Mouse (Mus musculus) layer of hippocampus, adult 18-20 months (tissue): Measurements from ENCODE around the gene Ddb1. TPM values are rescaled to one million over a fixed set of nuclear protein-coding genes. Genes with fewer than 3 reads are reported as not detected.
"Not testable (repeated sequence)": the region's sequence is repeated elsewhere in the genome, so short reads cannot be mapped to it uniquely, and the experiment has no call there.

Source experiments
- DNase-seq, 2 experiments: peaks; one replicate each; pipeline ENCODE4 v3.0.0; 2022; ENCODE audit warnings: low spot score in 2 of 2
- long read RNA-seq: library from polyadenylated mRNA; stranded (forward); transcript quantifications from one replicate; pipeline ENCODE4 v2.0.0, GENCODE M21; 2021
- total RNA-seq, 2 experiments: library from RNA; stranded (reverse); gene quantifications; 2 replicates each; pipeline ENCODE4 v1.2.3; 2021

Ddb1 gene
- 100 to 1,000 TPM; 193 to 196 TPM for total RNA-seq
- long read RNA-seq, full-length matches to known transcripts = 268 of 321 reads
- long read RNA-seq, partial matches to known transcripts = 32 of 321 reads
- long read RNA-seq, other reads (novel, unspliced or antisense) = 21 of 321 reads

DNA sequence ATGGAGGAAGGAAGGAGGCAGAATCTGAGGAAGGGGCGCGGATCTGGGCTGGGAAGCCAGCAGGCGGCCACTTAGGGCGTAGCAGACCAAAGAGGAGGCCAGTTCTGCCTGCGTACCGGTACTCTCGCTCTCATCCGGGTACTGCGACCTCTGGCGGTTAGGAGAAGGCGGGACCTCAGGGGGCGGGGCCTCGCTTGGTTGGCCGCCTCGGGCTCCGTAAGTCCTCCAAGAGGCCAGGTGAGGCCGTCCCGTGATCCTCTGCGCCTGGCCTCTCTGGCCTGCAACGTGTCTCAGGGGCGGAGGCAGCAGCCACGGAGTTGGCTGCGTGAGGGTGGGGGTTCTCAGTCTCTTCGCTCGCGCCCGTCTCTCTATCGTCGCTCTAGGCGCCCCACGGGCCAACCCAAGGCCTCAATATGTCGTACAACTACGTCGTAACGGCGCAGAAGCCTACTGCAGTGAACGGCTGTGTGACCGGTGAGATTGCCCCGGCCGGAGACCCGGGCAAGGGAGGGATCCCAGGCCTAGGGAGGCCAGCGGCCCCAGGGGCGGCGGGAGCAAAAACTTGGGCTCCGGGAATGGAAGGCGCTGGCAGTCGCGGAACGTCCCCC is at the start of gene Ddb1, which contains the start of gene Tkfc:
Gene Ddb1 (plus strand): TSS at position 35 of the 608 bp plus-strand sequence.
Gene Tkfc (minus strand): TSS at position 362 of the 608 bp plus-strand sequence.
- DNase-seq = peak; percentile 98 to 99

DNA sequence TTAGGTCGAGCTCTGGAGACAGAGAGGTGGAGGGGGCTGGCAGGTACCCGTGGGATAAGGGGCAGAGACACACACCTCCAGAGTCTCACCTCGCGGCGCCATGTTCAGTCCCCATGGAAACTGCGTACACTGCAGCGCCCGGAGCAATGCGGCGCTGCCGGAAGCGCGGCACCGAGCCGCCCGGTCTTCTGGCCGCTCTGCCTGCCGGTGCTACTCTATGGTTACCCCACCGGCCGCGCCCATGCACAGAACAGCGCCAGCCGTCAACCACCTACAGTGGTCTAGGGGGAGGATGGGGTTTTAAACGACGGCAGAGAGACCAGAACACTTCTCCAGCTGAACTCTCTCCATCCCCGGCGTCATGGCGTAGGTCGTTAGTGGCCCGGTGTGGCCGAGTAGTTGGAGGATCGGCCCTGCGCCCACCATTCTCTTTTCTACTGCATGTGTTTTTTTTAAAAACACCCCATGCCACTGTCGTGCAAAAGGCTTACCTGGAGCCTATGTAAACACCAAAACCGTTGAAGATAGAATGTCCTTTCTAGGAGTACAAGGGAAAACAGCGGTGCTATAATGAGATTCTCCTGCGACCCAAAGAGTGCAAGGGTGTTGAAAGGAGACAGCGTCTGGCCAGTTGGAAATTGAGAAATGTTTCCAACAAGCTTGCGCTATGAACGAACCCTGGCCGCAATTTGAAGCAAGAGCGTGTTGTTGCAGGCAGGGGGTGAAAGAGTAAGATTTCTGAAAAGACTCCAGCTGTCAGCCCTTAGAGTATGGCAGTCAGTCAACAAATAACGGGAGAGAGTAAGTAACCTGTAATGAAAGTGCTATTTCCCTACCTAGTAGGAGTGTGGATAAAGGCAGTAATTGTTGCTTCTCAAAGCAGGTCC is 49.3 kb upstream of the Ddb1 start, which contains the start of gene Tmem216:
Gene Tmem216 (minus strand): TSS at position 615 of the 887 bp plus-strand sequence.
- DNase-seq = peak; percentile 79 to 88

DNA sequence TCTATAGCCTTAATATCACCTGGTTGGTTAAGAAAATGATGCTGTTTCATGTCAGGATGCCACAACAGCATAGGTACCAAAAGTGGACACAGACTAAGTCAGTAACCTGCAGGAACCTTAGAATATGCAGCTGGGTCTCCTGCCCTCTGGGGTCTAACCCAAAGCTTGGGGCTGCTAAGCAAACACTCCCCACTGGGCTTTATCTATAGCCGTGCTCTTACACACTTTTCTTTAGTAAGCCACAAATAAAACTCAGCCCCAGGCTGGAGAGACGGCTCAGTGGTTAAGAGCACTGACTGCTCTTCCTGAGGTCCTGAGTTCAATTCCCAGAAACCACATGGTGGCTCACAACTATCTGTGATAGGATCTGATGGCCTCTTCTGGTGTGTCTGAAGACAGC is 48.1 kb upstream of the Ddb1 start:
- no peak for DNase-seq

DNA sequence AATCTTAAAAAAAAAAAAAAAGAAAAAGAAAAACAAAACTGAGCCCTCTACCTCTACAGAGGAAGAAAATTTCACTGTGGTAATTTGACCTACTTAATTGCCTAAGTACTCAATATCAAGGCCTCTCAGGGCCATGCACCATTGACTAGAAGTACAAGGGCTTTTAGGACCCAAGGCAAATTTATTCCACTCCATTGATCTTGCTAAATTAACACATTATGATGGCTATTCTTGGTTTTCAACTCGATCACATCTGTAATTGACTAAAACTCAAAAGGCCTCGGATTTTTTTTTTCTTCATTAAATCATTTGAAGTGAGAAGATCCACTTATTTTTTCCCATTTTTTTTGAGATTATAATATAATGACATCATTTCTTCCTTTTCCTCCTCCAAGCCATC is 47.7 kb upstream of the Ddb1 start:
- DNase-seq = no peak

DNA sequence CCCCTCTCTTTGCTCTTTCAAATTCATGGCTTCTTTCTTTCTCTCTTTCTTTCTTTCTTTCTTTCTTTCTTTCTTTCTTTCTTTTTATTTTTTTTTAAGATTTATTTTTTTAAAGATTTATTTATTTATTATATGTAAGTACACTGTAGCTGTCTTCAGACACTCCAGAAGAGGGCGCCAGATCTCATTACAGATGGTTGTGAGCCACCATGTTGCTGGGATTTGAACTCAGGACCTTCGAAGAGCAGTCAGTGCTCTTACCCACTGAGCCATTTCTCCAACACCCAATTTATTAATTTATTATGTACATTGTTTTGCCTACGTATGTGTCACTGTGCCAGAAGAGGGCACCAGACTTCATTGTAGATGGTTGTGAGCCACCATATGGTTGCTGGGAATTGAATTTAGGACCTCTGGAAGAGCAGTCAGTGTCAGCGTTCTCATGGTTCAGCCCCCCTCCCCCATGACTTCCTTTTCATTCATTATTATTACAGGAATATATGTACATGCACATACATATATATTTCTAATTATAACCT is 47.2 kb upstream of the Ddb1 start:
- DNase-seq = not testable (repeated sequence)

DNA sequence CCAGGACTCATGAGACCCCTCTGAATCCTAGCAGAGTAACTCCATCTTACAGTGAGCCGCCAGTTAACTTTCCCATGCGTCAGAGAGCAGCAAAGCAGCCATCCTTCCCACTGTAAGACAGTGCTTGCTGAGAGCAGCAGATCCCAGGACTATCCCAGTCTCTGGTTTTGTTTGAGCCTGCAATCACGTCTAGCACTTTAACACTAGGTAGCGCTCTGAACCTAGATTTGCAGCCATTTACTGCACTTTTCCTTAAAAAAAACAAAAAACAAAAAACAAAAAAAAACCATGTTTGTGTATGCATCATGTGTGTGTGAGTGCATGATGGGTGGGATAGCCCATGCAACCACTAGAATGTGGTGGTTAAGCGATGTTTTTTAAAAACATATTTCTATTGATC is 45.0 kb upstream of the Ddb1 start:
- no peak for DNase-seq

DNA sequence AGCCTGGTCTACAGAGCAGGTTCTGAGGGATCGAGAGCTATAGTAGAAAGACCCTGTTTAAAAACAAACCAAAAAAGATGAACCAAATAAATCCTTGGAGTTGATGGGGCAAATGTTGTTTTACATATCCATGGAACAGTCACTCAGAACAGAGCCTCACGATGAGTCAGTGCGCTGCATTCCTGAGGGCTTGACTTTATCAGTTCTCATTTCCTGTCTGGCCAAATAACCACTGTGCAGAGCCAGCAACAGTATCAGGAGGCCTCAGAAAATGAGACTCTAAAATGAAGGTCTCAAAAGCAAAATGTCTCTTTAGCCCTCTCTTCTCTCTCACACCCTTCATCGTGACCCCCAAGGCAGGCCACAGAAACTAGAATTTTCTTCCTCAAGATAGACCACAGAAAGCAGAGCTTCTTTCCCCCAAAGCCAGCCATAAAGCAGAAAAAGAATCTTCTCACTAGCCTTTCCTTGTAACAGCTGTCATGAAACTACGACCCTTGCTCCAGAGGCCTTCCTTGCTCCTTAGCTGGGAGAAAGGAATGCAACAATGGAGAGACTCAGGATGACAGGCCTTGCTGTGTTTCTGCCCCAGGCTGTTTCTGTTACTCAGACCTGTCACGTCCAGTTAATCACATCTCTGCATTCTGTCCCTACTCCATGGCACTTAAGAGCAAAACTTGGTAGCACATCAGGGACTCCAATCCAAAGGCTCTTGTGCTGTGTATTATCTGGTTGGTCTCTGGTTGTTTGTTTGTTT is 43.4 kb upstream of the Ddb1 start:
- no peak for DNase-seq

DNA sequence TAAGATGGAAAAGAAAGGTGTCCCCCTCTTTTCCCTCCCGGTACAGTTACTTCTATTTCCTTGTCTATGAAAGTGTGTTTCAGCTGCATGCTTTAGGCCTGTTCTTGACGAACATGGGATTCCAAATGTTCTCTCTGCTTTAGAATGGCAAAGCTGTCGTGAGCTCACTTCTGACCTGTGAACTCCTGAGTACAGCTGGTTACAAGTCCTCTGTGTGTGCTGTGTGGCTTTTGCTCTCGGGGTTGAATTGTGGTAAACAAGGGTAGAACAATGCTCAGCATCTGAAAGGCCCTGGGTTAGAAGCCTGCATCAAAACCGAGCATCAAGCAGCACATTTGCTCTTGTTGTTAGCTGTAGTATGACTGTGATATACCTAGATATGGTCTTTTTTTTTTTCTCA is 42.8 kb upstream of the Ddb1 start:
- DNase-seq = no peak

DNA sequence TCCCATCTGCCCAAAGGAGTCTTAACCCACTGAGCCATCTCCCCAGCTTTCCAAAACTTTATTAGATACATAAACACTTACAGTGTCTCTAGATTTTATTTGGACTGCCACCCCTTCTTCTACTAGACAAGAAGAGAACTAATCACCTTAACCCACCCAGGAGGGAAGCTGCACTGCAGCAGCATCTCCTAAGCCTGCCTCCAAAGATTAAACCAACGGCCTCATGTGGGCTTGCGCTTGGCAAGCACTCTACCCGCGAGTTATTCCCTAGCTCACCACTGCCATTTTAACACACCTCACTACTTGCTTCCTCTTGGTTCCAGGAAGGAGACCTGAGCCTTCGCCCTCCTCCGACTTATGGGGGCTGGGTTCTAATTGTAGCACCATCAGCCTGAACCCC is 40.8 kb upstream of the Ddb1 start:
- no peak for DNase-seq

DNA sequence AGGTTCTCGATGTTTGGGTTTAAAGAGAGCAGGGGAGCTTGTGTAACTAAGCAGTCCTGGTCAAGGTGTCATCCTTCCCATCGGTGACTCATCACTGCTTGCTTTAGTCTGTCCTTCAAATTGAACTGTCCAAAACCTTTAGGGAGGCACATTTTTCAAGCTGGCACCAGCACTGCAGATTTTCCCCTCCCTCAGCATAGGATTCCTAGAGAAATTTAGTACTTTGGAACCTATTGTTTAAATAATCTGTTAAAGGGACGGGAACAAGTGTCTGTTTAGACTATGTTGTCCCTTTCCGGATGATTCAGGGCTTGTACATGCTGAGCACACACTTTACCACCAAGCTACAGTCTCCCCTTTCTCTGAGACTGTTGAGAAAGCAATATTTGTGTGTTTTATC is 39.9 kb upstream of the Ddb1 start:
- no peak for DNase-seq

DNA sequence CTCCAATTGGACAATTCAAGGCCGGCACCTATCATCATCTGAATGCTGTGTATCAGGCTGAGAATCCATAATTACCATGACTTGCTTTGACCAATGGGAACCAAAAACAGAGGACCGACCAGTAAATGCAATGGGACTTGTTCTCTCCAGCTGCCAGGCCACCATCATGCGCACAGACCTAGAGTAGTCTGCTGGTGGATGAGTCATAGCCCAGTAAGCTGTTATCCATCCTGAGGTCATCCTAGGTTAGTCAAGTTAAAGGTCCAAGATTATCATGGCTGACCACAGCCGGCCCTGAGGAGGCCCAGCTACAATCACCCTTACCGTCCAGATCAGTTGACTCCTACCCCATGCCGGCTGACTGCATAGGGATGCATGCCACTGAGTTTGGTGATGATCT is 35.5 kb upstream of the Ddb1 start:
- no peak for DNase-seq

DNA sequence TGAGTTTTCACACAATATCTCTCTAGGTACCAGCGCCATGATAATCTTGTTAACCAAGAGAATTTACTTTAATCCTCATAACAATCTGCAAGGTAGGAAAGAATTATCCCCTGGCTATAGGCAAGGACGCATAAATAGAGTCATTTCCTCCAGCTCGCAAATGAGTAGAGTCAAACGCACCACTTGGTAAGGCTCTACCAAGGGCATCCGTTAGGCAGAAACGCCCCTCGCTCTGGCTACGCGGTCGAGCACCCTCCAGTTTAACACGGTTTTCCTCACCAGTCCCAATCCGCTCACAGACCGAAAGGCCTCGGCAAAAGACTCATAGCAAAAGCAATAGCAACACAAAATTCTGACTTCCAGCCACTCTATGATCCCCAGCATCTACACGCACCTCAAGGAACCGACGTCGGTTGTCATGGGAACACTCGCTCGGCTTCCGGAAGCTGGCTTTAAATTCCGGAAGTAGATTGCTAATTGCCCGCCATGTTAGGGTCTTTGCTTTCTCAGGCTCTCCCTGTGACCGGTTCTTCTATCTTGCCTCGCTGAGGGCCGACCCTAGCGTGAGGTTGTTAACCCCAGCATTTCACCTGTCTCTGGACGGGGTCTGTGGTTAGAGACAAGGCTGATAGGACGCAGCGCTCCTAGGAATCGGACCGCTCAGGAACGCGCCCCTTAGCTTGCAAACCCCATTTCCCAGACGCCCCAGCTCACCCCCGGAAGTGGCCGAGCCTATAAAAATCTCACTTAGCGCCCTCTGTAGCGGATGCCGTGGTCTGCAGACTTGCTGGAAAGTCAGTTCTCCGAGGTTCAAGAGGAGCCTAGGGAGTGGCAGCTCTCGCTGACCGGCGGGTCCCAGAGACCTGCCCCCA is 28.2 kb upstream of the Ddb1 start, which contains the start of the genes Cyb561a3 and Tmem138:
Gene Cyb561a3 (plus strand): TSS at position 483 of the 872 bp plus-strand sequence.
Gene Tmem138 (minus strand): TSS at position 673 of the 872 bp plus-strand sequence.
- peak; percentile 92 to 96 for DNase-seq

DNA sequence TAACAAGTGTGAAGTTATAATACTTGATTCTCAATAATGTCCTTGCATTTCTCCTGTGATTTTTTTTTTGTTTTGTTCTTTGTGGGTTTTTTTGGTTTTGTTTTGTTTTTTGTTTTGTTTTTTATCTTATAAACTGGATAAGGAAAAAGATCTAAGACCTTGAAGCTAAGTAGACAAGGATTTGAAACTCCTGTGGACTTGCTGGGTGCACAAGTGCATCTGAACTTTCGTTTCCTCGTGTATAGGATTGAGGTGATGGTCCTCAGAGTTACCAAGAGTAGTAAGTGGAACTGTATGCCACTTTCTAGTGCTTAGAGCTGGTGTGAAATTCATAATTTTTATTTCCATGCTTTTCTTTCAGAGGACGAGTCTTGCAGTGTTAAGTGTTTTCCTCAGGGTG is 25.0 kb upstream of the Ddb1 start:
- no peak for DNase-seq

DNA sequence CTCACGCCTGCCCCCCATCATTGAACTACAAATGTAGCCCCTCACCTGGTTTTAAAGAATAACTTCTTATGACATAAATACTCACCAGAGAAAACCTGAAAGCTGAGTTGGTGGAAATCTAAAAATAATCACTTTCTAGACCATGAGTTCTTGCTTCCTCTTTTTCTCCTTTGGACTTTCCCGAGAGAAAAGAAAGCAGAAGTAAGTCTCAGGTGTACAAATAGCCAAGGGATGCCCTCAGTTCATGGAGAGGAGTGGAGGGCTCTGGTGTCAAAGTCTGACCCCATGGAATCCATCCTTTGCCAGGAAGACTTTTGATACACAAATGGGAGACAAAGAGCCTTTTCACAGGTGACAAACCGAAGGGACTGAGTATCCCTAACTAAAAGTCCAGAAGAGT is 24.4 kb upstream of the Ddb1 start:
- no peak for DNase-seq

DNA sequence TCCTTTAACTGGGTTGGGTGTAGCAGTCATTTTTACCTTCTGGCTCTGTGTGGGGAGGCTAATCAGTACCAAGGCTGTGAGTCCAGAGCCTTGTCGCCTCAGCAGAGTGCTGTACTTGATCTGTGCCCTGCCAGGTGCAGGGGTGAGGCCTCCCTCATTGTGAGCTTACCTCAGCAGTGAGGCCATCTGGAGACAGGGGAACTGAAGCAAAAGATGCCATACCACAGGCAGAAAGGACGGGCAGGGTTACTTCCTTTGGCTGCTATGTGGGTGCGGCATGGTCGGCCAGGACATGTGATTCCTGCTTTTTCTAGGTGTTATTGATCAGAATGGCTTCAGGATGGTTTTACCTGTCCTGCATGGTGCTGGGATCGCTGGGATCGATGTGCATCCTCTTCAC is 23.1 kb upstream of the Ddb1 start:
- DNase-seq = no peak

DNA sequence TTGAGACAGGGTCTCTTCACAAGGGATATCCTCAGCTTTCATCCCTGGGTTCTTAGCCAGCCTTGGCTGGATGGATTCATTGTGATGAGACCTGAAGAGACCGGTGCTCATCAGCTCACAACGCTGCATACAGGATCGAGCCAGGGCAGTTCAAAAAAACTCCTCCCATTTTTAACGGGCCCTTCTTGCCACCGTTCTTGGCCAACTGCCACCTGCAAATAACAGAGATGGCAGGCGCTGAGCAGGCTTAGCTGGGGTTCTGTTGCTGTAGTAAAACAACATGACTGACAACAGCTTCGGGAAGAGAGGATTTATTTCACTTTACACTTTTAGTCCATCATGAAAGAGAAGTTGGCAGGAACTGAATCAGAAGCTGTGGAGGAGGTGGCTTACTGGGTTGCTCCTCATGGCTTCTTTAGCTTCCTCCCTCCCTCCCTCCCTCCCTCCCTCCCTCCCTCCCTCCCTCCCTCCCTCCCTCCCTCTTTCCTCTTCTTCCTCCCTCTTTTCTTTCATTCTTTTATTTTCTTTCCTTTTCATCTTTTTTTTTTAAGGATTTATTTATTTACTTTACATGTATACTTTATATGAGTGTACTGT is 21.5 kb upstream of the Ddb1 start:
- peak in 1 of 2 experiments; percentile 33 for DNase-seq

DNA sequence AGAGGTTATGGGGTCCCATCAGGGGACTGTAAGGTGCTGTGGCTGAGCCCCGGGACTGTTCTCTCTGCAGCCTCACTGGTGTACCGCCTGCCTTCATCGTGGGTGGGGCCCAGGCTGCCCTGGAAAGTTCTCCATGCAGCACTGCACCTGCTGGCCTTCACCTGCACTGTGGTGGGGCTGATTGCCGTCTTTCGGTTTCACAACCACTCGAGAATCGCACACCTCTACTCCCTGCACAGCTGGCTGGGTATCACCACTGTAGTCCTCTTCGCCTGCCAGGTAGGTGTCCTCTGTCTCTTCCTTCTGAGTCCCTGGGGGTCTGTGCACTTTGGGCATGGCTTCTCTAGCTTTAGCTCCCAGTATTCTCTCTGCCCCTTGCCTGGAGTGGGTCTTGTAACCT is 20.0 kb upstream of the Ddb1 start:
- DNase-seq = no peak

DNA sequence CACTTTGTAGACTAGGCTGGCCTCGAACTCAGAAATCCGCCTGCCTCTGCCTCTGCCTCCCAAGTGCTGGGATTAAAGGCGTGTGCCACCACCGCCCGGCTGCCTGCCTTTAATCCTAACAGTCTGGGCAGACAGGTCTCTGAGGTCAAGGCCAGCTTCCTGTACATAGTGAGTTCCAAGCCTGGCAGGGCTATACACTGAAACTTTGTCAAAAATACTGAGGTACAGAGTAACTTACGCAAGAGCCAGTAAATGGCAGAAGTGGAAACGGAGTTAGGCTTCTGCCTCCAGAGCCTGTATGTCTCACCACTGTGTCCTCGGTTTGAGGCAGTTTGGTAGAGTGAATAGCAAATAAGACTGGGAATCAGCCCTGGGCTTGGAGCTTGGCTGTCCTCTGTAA is 17.9 kb upstream of the Ddb1 start:
- no peak for DNase-seq

DNA sequence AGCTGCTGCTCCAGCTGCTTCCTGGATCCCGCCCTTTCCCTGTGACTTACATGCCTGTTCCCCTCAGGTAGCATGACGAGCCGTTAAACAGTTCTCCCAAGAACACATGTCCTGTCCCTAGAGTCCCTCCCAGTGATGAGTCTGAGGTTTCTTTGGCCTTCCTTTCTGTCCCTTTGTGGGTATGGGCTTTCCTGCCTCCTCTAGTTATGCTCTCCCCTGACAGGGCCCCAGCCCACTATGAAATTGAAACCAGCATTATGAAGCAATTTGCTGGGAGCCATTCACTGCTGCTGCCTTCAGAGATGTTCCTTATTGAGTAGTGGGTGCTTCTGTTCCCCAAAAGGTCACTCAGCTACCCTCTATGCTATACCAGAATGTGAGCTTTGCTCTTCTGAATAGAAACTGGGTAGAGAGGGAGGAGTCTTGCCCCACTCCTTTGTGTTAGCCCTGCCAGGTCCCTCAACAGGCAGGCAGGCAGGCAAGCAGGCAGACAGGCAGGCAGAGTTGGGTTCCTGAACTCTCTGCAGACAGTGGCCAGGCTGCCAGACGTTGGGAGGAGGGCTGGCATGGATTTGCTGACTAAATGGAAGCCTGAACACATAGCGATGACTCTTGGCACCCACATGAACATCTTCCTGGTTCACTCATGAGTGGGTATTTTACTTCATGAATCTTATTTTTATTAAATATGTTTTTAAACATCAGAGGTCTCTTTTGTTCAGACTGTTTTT is 15.8 kb upstream of the Ddb1 start:
- no peak for DNase-seq
